Mouse (Mus musculus): ENCODE measurements at regions not wholly inside any gene's neighbourhood (a gene's known extent, or its start where the extent isn't known, plus 50 kb on each side); places are given as distances from the start of the nearest gene placed in this dataset.

GRCm38 (mm10) chr3:147046634-147047033 is 194.5 kb downstream of the Ttll7 start:
- no peaks in the 10 kb centered on the region for H3K27me3 ChIP-seq (ENCODE audit: control insufficient read depth in 1 of 2, insufficient read depth in 2 of 2, low read length in 2 of 2)
- no peak for DNase-seq (ENCODE audit: low read depth, low spot score)
- TF ChIP-seq NELFE (IDR thresholded peaks at IDR 0.05; ENCODE audit: low read depth, low read length), result no peak
- no peak for TF ChIP-seq CHD2 (IDR thresholded peaks at IDR 0.05; ENCODE audit: low read length)
- no peak for TF ChIP-seq SIN3A (IDR thresholded peaks at IDR 0.05; ENCODE audit: low read length)
- no peak for TF ChIP-seq TBP (IDR thresholded peaks at IDR 0.05; ENCODE audit: low read depth, low read length)
- TF ChIP-seq MYC (IDR thresholded peaks at IDR 0.05; ENCODE audit: low read depth, low read length), result no peak
- TF ChIP-seq POLR2A (IDR thresholded peaks at IDR 0.05; ENCODE audit: control insufficient read depth in 1 of 2, insufficient read depth in 1 of 2, low read depth in 1 of 2, low read length in 2 of 2, poor library complexity in 1 of 2), result no peak
- TF ChIP-seq TAL1 (IDR thresholded peaks at IDR 0.05; ENCODE audit: low read length), result no peak
- TF ChIP-seq EP300 (IDR thresholded peaks at IDR 0.05; ENCODE audit: low read depth in 1 of 2, low read length in 2 of 2), result no peak
- TF ChIP-seq USF1 (IDR thresholded peaks at IDR 0.05; ENCODE audit: low read depth, low read length), result no peak
- TF ChIP-seq TCF12 (IDR thresholded peaks at IDR 0.05; ENCODE audit: low read depth, low read length), result no peak
- H3K4me1 ChIP-seq (ENCODE audit: control insufficient read depth in 1 of 2, insufficient read depth in 2 of 2, low read length in 2 of 2), result no peaks in the 10 kb centered on the region
- H3K9me3 ChIP-seq (replicated peaks; ENCODE audit: insufficient read depth, low read length), result no peaks in the 10 kb centered on the region
- H3K4me3 ChIP-seq (ENCODE audit: control insufficient read depth in 1 of 2, insufficient read depth in 1 of 2, low read depth in 2 of 2, low read length in 2 of 2), result no peak overlapping the region
- no peak overlapping the region for H3K9ac ChIP-seq (ENCODE audit: control insufficient read depth, low read depth, low read length, poor library complexity, severe bottlenecking)
- H3K27ac ChIP-seq (ENCODE audit: control insufficient read depth, low read depth, low read length), result no peak overlapping the region
- H3K79me2 ChIP-seq (ENCODE audit: control insufficient read depth, insufficient read depth, low read length, poor library complexity), result no peaks in the 10 kb centered on the region
- no peaks in the 10 kb centered on the region for H3K36me3 ChIP-seq (ENCODE audit: control insufficient read depth in 1 of 2, insufficient read depth in 2 of 2, low read length in 2 of 2)

- Histone ChIP-seq H3K4me3 (ENCODE audit: control insufficient read depth in 1 of 2, insufficient read depth in 1 of 2, low read depth in 2 of 2, low read length in 2 of 2) (no peak overlapping the region), H3K79me2 (ENCODE audit: control insufficient read depth, insufficient read depth, low read length, poor library complexity) (no peaks in the 10 kb centered on the region), H3K9ac (ENCODE audit: control insufficient read depth, low read depth, low read length, poor library complexity, severe bottlenecking) (no peak overlapping the region), H3K36me3 (ENCODE audit: control insufficient read depth in 1 of 2, insufficient read depth in 2 of 2, low read length in 2 of 2) (no peaks in the 10 kb centered on the region), H3K27me3 (ENCODE audit: control insufficient read depth in 1 of 2, insufficient read depth in 2 of 2, low read length in 2 of 2) (no peaks in the 10 kb centered on the region), H3K4me1 (ENCODE audit: control insufficient read depth in 1 of 2, insufficient read depth in 2 of 2, low read length in 2 of 2) (no peaks in the 10 kb centered on the region), H3K9me3 (replicated peaks; ENCODE audit: insufficient read depth, low read length) (no peaks in the 10 kb centered on the region), H3K27ac (ENCODE audit: control insufficient read depth, low read depth, low read length) (no peak overlapping the region)
- no peak for DNase-seq (ENCODE audit: low read depth, low spot score)
- TF ChIP-seq E2F4 (IDR thresholded peaks at IDR 0.05; ENCODE audit: borderline replicate concordance, low read depth, low read length), result no peak
- no peak for TF ChIP-seq CTCF (IDR thresholded peaks at IDR 0.05 in 2 of 3, conservative IDR thresholded peaks at IDR 0.05 in 1 of 3; ENCODE audit: control insufficient read depth in 1 of 3, insufficient read depth in 1 of 3, low read depth in 2 of 3, low read length in 3 of 3, poor library complexity in 1 of 3, severe bottlenecking in 1 of 3)
- TF ChIP-seq ZNF384 (IDR thresholded peaks at IDR 0.05; ENCODE audit: low read depth, low read length), result no peak
Measured at GRCm38 (mm10) chr3:147054157-147054838, 202.1 kb downstream of the Ttll7 start.

- Histone ChIP-seq H3K27ac (ENCODE audit: control insufficient read depth, low read depth, low read length) (no peak overlapping the region), H3K27me3 (ENCODE audit: control insufficient read depth in 1 of 2, insufficient read depth in 2 of 2, low read length in 2 of 2) (no peaks in the 10 kb centered on the region), H3K4me1 (ENCODE audit: control insufficient read depth in 1 of 2, insufficient read depth in 2 of 2, low read length in 2 of 2) (no peaks in the 10 kb centered on the region), H3K36me3 (ENCODE audit: control insufficient read depth in 1 of 2, insufficient read depth in 2 of 2, low read length in 2 of 2) (no peaks in the 10 kb centered on the region), H3K79me2 (ENCODE audit: control insufficient read depth, insufficient read depth, low read length, poor library complexity) (no peaks in the 10 kb centered on the region), H3K9me3 (replicated peaks; ENCODE audit: insufficient read depth, low read length) (no peaks in the 10 kb centered on the region), H3K9ac (ENCODE audit: control insufficient read depth, low read depth, low read length, poor library complexity, severe bottlenecking) (no peak overlapping the region), H3K4me3 (ENCODE audit: control insufficient read depth in 1 of 2, insufficient read depth in 1 of 2, low read depth in 2 of 2, low read length in 2 of 2) (no peak overlapping the region)
- no peak for DNase-seq (ENCODE audit: low read depth, low spot score)
- no peak for TF ChIP-seq USF1 (IDR thresholded peaks at IDR 0.05; ENCODE audit: low read depth, low read length)
Measured at GRCm38 (mm10) chr3:147057874-147058273, 205.7 kb downstream of the Ttll7 start.

Measured in MEL (cell line).